In genomic region chr14:47867017-47867416, GRCm38 (mm10) we compare ENCODE assay signal across 25 mouse cellular contexts.
"Had no signal": no experiment of that assay in that cellular context is flagged by ENCODE, and none has a peak within 500 bp of the region (broad histone marks: within the 10 kb centered on the region; RNA-seq: fewer than 3 reads in every experiment).

No protein-coding gene starts in this region.

- H3K4me3 ChIP-seq: left cerebral cortex, adult 2 months; limb, embryonic 10.5 days; limb, embryonic 12.5 days; limb, embryonic 13.5 days; limb, embryonic 15.5 days; liver, embryonic 12.5 days; liver, embryonic 13.5 days; liver, embryonic 15.5 days; lung, embryonic 15.5 days; megakaryocyte, embryonic 14.5 days; midbrain, embryonic 10.5 days; midbrain, embryonic 12.5 days; midbrain, embryonic 13.5 days; midbrain, embryonic 15.5 days had no signal

- DNase-seq: left cerebral cortex, postnatal 4 days; liver; liver, embryonic 13.5 days; liver, postnatal 0 days; lung, adult 2 months; midbrain, embryonic 14.5 days had no signal

- H3K27ac ChIP-seq: left cerebral cortex, adult 2 months; limb, embryonic 10.5 days; limb, embryonic 12.5 days; limb, embryonic 13.5 days; limb, embryonic 15.5 days; liver, embryonic 12.5 days; liver, embryonic 13.5 days; liver, embryonic 14.5 days; liver, embryonic 15.5 days; lung, embryonic 15.5 days; macrophage; midbrain, embryonic 10.5 days; midbrain, embryonic 12.5 days; midbrain, embryonic 13.5 days; midbrain, embryonic 15.5 days had no signal

- H3K9ac ChIP-seq: limb, embryonic 12.5 days; limb, embryonic 13.5 days; limb, embryonic 15.5 days; liver, embryonic 12.5 days; liver, embryonic 13.5 days; liver, embryonic 14.5 days; liver, embryonic 15.5 days; liver, postnatal 0 days; lung, embryonic 14.5 days; lung, embryonic 15.5 days; midbrain, embryonic 12.5 days; midbrain, embryonic 13.5 days; midbrain, embryonic 15.5 days had no signal

- ATAC-seq: liver, embryonic 12.5 days; liver, postnatal 0 days; midbrain, embryonic 13.5 days; midbrain, embryonic 15.5 days; midbrain, embryonic 16.5 days had no signal

- H3K27me3 ChIP-seq: limb, embryonic 12.5 days; limb, embryonic 13.5 days; limb, embryonic 15.5 days; liver, embryonic 12.5 days; liver, embryonic 13.5 days; liver, embryonic 15.5 days; lung, embryonic 15.5 days; megakaryocyte, embryonic 14.5 days; midbrain, embryonic 12.5 days; midbrain, embryonic 13.5 days; midbrain, embryonic 15.5 days had no signal

- H3K9me3 ChIP-seq: limb, embryonic 10.5 days; limb, embryonic 12.5 days; limb, embryonic 13.5 days; limb, embryonic 15.5 days; liver, embryonic 12.5 days; liver, embryonic 13.5 days; liver, embryonic 15.5 days; lung, embryonic 15.5 days; midbrain, embryonic 10.5 days; midbrain, embryonic 12.5 days; midbrain, embryonic 13.5 days; midbrain, embryonic 15.5 days had no signal

- H3K4me1 ChIP-seq: limb, embryonic 10.5 days; liver, embryonic 12.5 days; liver, embryonic 13.5 days; liver, embryonic 15.5 days; lung, embryonic 15.5 days; midbrain, embryonic 10.5 days; midbrain, embryonic 12.5 days; midbrain, embryonic 13.5 days; midbrain, embryonic 15.5 days had no signal

- H3K4me2 ChIP-seq: limb, embryonic 12.5 days; limb, embryonic 13.5 days; limb, embryonic 15.5 days; liver, embryonic 11.5 days; liver, embryonic 12.5 days; liver, embryonic 13.5 days; liver, embryonic 15.5 days; lung, embryonic 14.5 days; lung, embryonic 15.5 days; midbrain, embryonic 11.5 days; midbrain, embryonic 12.5 days; midbrain, embryonic 13.5 days; midbrain, embryonic 15.5 days had no signal

- H3K36me3 ChIP-seq: limb, embryonic 10.5 days; limb, embryonic 12.5 days; limb, embryonic 13.5 days; limb, embryonic 15.5 days; liver, embryonic 12.5 days; liver, embryonic 13.5 days; liver, embryonic 15.5 days; lung, embryonic 15.5 days; midbrain, embryonic 10.5 days; midbrain, embryonic 12.5 days; midbrain, embryonic 13.5 days; midbrain, embryonic 15.5 days had no signal
